In genomic region chr9:99603566-99603965, GRCm38 (mm10) we compare ENCODE assay signal across 25 mouse cellular contexts. TPM values are rescaled to one million over a fixed set of nuclear protein-coding genes. Genes with fewer than 3 reads are reported as not detected.
"Had no signal": no experiment of that assay in that cellular context is flagged by ENCODE, and none has a peak within 500 bp of the region (broad histone marks: within the 10 kb centered on the region; RNA-seq: fewer than 3 reads in every experiment).

No protein-coding gene starts in this region.

- H3K27ac ChIP-seq: kidney, embryonic 15.5 days; layer of hippocampus, adult 2 months; limb, embryonic 10.5 days; limb, embryonic 13.5 days; liver, embryonic 12.5 days; liver, embryonic 15.5 days; lung, embryonic 15.5 days; neural tube, embryonic 12.5 days; neural tube, embryonic 15.5 days; stomach, postnatal 0 days had no signal

- H3K27me3 ChIP-seq: kidney, embryonic 15.5 days; liver, embryonic 12.5 days; liver, embryonic 15.5 days; lung, embryonic 15.5 days; neural tube, embryonic 12.5 days; neural tube, embryonic 15.5 days had no signal

- H3K9ac ChIP-seq: kidney, embryonic 15.5 days; limb, embryonic 13.5 days; liver, embryonic 12.5 days; liver, embryonic 15.5 days; lung, embryonic 15.5 days; neural tube, embryonic 12.5 days; neural tube, embryonic 15.5 days had no signal

- H3K4me1 ChIP-seq: kidney, embryonic 15.5 days; limb, embryonic 13.5 days; liver, embryonic 12.5 days; liver, embryonic 15.5 days; lung, embryonic 15.5 days; neural tube, embryonic 12.5 days; neural tube, embryonic 15.5 days had no signal

- ATAC-seq: liver, embryonic 12.5 days had no signal

- H3K9me3 ChIP-seq: kidney, embryonic 15.5 days; limb, embryonic 10.5 days; limb, embryonic 13.5 days; liver, embryonic 12.5 days; liver, embryonic 15.5 days; lung, embryonic 15.5 days; neural tube, embryonic 12.5 days; neural tube, embryonic 15.5 days had no signal

- H3K4me3 ChIP-seq: kidney, embryonic 15.5 days; layer of hippocampus, adult 2 months; limb, embryonic 10.5 days; limb, embryonic 13.5 days; liver, embryonic 12.5 days; liver, embryonic 15.5 days; lung, embryonic 15.5 days; neural tube, embryonic 12.5 days; neural tube, embryonic 15.5 days had no signal

- H3K4me2 ChIP-seq: kidney, embryonic 15.5 days; limb, embryonic 13.5 days; liver, embryonic 12.5 days; liver, embryonic 15.5 days; lung, embryonic 15.5 days; midbrain, embryonic 11.5 days; neural tube, embryonic 12.5 days; neural tube, embryonic 15.5 days had no signal

- DNase-seq: kidney, adult 8-10 months; kidney, postnatal 25 days; layer of hippocampus, adult 9-11 months; liver; lung, adult 18-20 months; lung, postnatal 10 days; lung, postnatal 4 days; midbrain, embryonic 14.5 days; right cerebral cortex, adult 18-20 months; right cerebral cortex, postnatal 14 days; right cerebral cortex, postnatal 4 days; thymus, adult 2 months; thymus, postnatal 25 days had no signal

- H3K36me3 ChIP-seq: kidney, embryonic 15.5 days; limb, embryonic 10.5 days; limb, embryonic 13.5 days; liver, embryonic 12.5 days; liver, embryonic 15.5 days; lung, embryonic 15.5 days; neural tube, embryonic 12.5 days; neural tube, embryonic 15.5 days had no signal

RNA-seq across cellular contexts. Expression of gene A4gnt, which starts 8.7 kb away (rescaled TPM):
- polyA plus RNA-seq: limb, embryonic 10.5 days; limb, embryonic 13.5 days; liver, embryonic 12.5 days; liver, embryonic 15.5 days; lung, embryonic 15.5 days; midbrain, embryonic 11.5 days; midbrain, embryonic 14.5 days; midbrain, postnatal 0 days; neural tube, embryonic 12.5 days; neural tube, embryonic 15.5 days had no signal
